10 mouse cellular contexts compared by ENCODE assay signal in the genomic region with DNA sequence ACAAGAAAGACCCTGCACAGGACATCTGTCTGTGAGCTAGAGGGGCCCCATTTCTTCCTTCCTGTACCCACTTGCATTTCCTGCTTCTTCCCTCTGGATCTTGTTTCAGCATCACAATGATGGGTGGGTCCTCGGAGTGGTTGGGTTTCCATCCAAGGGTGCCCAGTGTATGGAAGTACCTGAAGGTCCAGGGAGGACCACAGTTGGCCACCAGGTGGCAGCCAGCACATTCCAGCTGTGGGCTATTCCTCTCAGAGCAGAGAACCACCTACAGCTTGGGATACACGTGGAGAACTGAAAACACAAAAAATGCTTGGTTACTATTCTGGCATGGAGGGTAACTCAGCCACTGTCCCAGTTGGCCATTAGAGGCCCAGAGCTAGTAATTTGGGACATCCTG. TPM values are rescaled to one million over a fixed set of nuclear protein-coding genes. Genes with fewer than 3 reads are reported as not detected.
DNase-seq lines count a peak whose midpoint lies in the region; ATAC-seq and TF ChIP-seq lines count a peak whose summit lies in the region.
"Had no signal": no experiment of that assay in that cellular context is flagged by ENCODE, and none has a peak within 500 bp of the region (broad histone marks: within the 10 kb centered on the region; RNA-seq: fewer than 3 reads in every experiment).

No protein-coding gene starts in this region.

- H3K9ac ChIP-seq in hindbrain, embryonic 15.5 days = no peak overlapping the region
- H3K9ac ChIP-seq in neural tube, embryonic 11.5 days (ENCODE audit: low read length) = no peak overlapping the region
- H3K9ac ChIP-seq: embryonic facial prominence, embryonic 12.5 days had no signal

- CTCF ChIA-PET in Patski (lab: Charles Lee) = interaction anchor here (0.8 to 2.7 kb wide), 10 partner anchors 9 to 298 kb away, joined by 3 to 15 read pairs (median 4); no protein-coding TSS in a partner anchor

- 50% methylated on average over 2 of the region's 2 CpGs for WGBS in embryonic facial prominence, embryonic 10.5 days
- WGBS in hindbrain, embryonic 15.5 days = 38% methylated on average over 2 of the region's 2 CpGs
- WGBS in limb, embryonic 10.5 days = 41% methylated on average over 2 of the region's 2 CpGs
- 41% methylated on average over 2 of the region's 2 CpGs for WGBS in neural tube, embryonic 11.5 days

- peak; percentile 49 for ATAC-seq in Patski
- ATAC-seq in hindbrain, embryonic 15.5 days (ENCODE audit: low FRiP score, low read depth) = peak; percentile 63; the same call in 1 of the 2 replicates
- ATAC-seq in neural tube, embryonic 11.5 days (ENCODE audit: insufficient read depth, low FRiP score, low TSS enrichment) = no peak

- no peaks in the 10 kb centered on the region for H3K9me3 ChIP-seq in embryonic facial prominence, embryonic 10.5 days
- no peaks in the 10 kb centered on the region for H3K9me3 ChIP-seq in hindbrain, embryonic 15.5 days
- no peaks in the 10 kb centered on the region for H3K9me3 ChIP-seq in limb, embryonic 10.5 days (replicated peaks)
- no peaks in the 10 kb centered on the region for H3K9me3 ChIP-seq in neural tube, embryonic 11.5 days (ENCODE audit: control insufficient read depth, low read length)
- H3K9me3 ChIP-seq: embryonic facial prominence, embryonic 12.5 days; megakaryocyte, embryonic 14.5 days had no signal

- H3K4me1 ChIP-seq in embryonic facial prominence, embryonic 10.5 days = no peaks in the 10 kb centered on the region
- H3K4me1 ChIP-seq in hindbrain, embryonic 15.5 days (replicated peaks) = peaks cover 10% of the 10 kb centered on the region
- H3K4me1 ChIP-seq in limb, embryonic 10.5 days = no peaks in the 10 kb centered on the region
- H3K4me1 ChIP-seq in neural tube, embryonic 11.5 days (ENCODE audit: control insufficient read depth, insufficient read depth, low read length) = 0 out of 2 replicates have a peak, but pooled peaks cover 4% of the 10 kb centered on the region
- H3K4me1 ChIP-seq: embryonic facial prominence, embryonic 12.5 days had no signal

- DNase-seq in layer of hippocampus, postnatal 10 days (ENCODE audit: low spot score in 2 of 2) = peak; percentile 40 to 54
- DNase-seq in layer of hippocampus, adult 9-11 months = no peak
- no peak for DNase-seq in Patski (ENCODE audit: low read depth, low spot score)
- peak; percentile 56 for DNase-seq in embryonic facial prominence, embryonic 10.5 days (ENCODE audit: low spot score)
- peak; percentile 61 for DNase-seq in limb, embryonic 10.5 days (ENCODE audit: low spot score)
- DNase-seq in neural tube, embryonic 11.5 days (ENCODE audit: low spot score) = peak; percentile 47
- DNase-seq in yolk sac, embryonic 10.5 days (ENCODE audit: low spot score) = peak; percentile 13

- POLR2A ChIA-PET in Patski (lab: Charles Lee) = no interaction called here

- no peak overlapping the region for H3K27ac ChIP-seq in embryonic facial prominence, embryonic 10.5 days (replicated peaks)
- H3K27ac ChIP-seq in hindbrain, embryonic 15.5 days (replicated peaks) = no peak overlapping the region
- no peak overlapping the region for H3K27ac ChIP-seq in limb, embryonic 10.5 days
- H3K27ac ChIP-seq in neural tube, embryonic 11.5 days (ENCODE audit: low read depth, low read length) = no peak overlapping the region
- H3K27ac ChIP-seq: embryonic facial prominence, embryonic 12.5 days had no signal

- TF ChIP-seq CTCF in Patski (IDR thresholded peaks at IDR 0.05) = peak; percentile 88

- no peak overlapping the region for H3K4me2 ChIP-seq in hindbrain, embryonic 15.5 days
- H3K4me2 ChIP-seq in neural tube, embryonic 11.5 days (ENCODE audit: low read depth) = no peak overlapping the region
- H3K4me2 ChIP-seq: embryonic facial prominence, embryonic 12.5 days had no signal

- in situ Hi-C loops in Patski (cut with MboI; ENCODE audit: low pct_unique_long_range_greater_than_20kb) = no loop called here

- H3K36me3 ChIP-seq in embryonic facial prominence, embryonic 10.5 days (replicated peaks) = no peaks in the 10 kb centered on the region
- no peaks in the 10 kb centered on the region for H3K36me3 ChIP-seq in hindbrain, embryonic 15.5 days
- H3K36me3 ChIP-seq in limb, embryonic 10.5 days = no peaks in the 10 kb centered on the region
- H3K36me3 ChIP-seq in neural tube, embryonic 11.5 days (ENCODE audit: control insufficient read depth, insufficient read depth, low read length) = no peaks in the 10 kb centered on the region
- H3K36me3 ChIP-seq: embryonic facial prominence, embryonic 12.5 days had no signal

- no peak overlapping the region for H3K4me3 ChIP-seq in embryonic facial prominence, embryonic 10.5 days
- no peak overlapping the region for H3K4me3 ChIP-seq in hindbrain, embryonic 15.5 days
- no peak overlapping the region for H3K4me3 ChIP-seq in limb, embryonic 10.5 days
- H3K4me3 ChIP-seq in neural tube, embryonic 11.5 days (ENCODE audit: low read depth, low read length) = no peak overlapping the region
- H3K4me3 ChIP-seq: embryonic facial prominence, embryonic 12.5 days; megakaryocyte, embryonic 14.5 days had no signal

- no peaks in the 10 kb centered on the region for H3K27me3 ChIP-seq in Patski
- no peaks in the 10 kb centered on the region for H3K27me3 ChIP-seq in embryonic facial prominence, embryonic 10.5 days (replicated peaks; ENCODE audit: low read depth, poor library complexity, severe bottlenecking)
- no peaks in the 10 kb centered on the region for H3K27me3 ChIP-seq in hindbrain, embryonic 15.5 days
- H3K27me3 ChIP-seq in limb, embryonic 10.5 days (ENCODE audit: low read depth, poor library complexity, severe bottlenecking) = no peaks in the 10 kb centered on the region
- H3K27me3 ChIP-seq in neural tube, embryonic 11.5 days (ENCODE audit: control insufficient read depth, insufficient read depth, low read length) = no peaks in the 10 kb centered on the region
- H3K27me3 ChIP-seq: embryonic facial prominence, embryonic 12.5 days had no signal

RNA-seq across cellular contexts. Expression of gene Tmem255b, which starts 20.3 kb away (rescaled TPM):
- total RNA-seq in layer of hippocampus, postnatal 10 days (2021) = 10 to 100 TPM in 1 of 2 experiments, 1 to 10 TPM in 1; 9.3 to 11.1 TPM
- 0.08 TPM for polyA plus RNA-seq in Patski (2021)
- 0.13 and 0.20 TPM in 2 replicates for polyA plus RNA-seq in embryonic facial prominence, embryonic 10.5 days (2016; fragmentation: Nextera tagmentation; extraction: Ambion mirVana)
- polyA plus RNA-seq in hindbrain, embryonic 15.5 days (2015; fragmentation: Nextera tagmentation; extraction: Ambion mirVana) = 1.00 and 1.2 TPM in 2 replicates
- 0.29 and 0.40 TPM in 2 replicates for polyA plus RNA-seq in limb, embryonic 10.5 days (2016; fragmentation: Nextera tagmentation; extraction: Ambion mirVana)
- polyA plus RNA-seq in neural tube, embryonic 11.5 days (2014; fragmentation: Nextera tagmentation; extraction: Ambion mirVana) = 0.38 and 0.39 TPM in 2 replicates

RNA-seq across cellular contexts. Expression of gene Gas6, which starts 39.0 kb away (rescaled TPM):
- total RNA-seq in layer of hippocampus, postnatal 10 days (2021) = 100 to 1,000 TPM; 105 to 116 TPM
- polyA plus RNA-seq in Patski (2021) = 101 TPM
- 7.8 and 8.2 TPM in 2 replicates for polyA plus RNA-seq in embryonic facial prominence, embryonic 10.5 days (2016; fragmentation: Nextera tagmentation; extraction: Ambion mirVana)
- polyA plus RNA-seq in hindbrain, embryonic 15.5 days (2015; fragmentation: Nextera tagmentation; extraction: Ambion mirVana) = 52.1 and 53.8 TPM in 2 replicates
- polyA plus RNA-seq in limb, embryonic 10.5 days (2016; fragmentation: Nextera tagmentation; extraction: Ambion mirVana) = 3.4 and 4.3 TPM in 2 replicates
- 6.5 and 6.7 TPM in 2 replicates for polyA plus RNA-seq in neural tube, embryonic 11.5 days (2014; fragmentation: Nextera tagmentation; extraction: Ambion mirVana)

RNA-seq across cellular contexts. Expression of gene Grk1, which starts 50.4 kb away (rescaled TPM):
- total RNA-seq in layer of hippocampus, postnatal 10 days (2021) = under 1 TPM in 1 of 2 experiments, not detected in 1; 0.07 TPM
- polyA plus RNA-seq in Patski (2021) = not detected
- polyA plus RNA-seq in embryonic facial prominence, embryonic 10.5 days (2016; fragmentation: Nextera tagmentation; extraction: Ambion mirVana) = 0.02 and 0.03 TPM in 2 replicates
- polyA plus RNA-seq in hindbrain, embryonic 15.5 days (2015; fragmentation: Nextera tagmentation; extraction: Ambion mirVana) = not detected in 2 replicates
- 0.06 TPM in 2 replicates for polyA plus RNA-seq in limb, embryonic 10.5 days (2016; fragmentation: Nextera tagmentation; extraction: Ambion mirVana)
- polyA plus RNA-seq in neural tube, embryonic 11.5 days (2014; fragmentation: Nextera tagmentation; extraction: Ambion mirVana) = 0.04 TPM in 1 of 2 replicates, not detected in the other
- polyA plus RNA-seq: embryonic facial prominence, embryonic 12.5 days had no signal

RNA-seq across cellular contexts. Expression of gene Atp4b, which starts 58.7 kb away (rescaled TPM):
- total RNA-seq in layer of hippocampus, postnatal 10 days (2021) = not detected
- not detected for polyA plus RNA-seq in Patski (2021)
- polyA plus RNA-seq in embryonic facial prominence, embryonic 10.5 days (2016; fragmentation: Nextera tagmentation; extraction: Ambion mirVana) = not detected in 2 replicates
- not detected in 2 replicates for polyA plus RNA-seq in hindbrain, embryonic 15.5 days (2015; fragmentation: Nextera tagmentation; extraction: Ambion mirVana)
- polyA plus RNA-seq in limb, embryonic 10.5 days (2016; fragmentation: Nextera tagmentation; extraction: Ambion mirVana) = not detected in 2 replicates
- polyA plus RNA-seq in neural tube, embryonic 11.5 days (2014; fragmentation: Nextera tagmentation; extraction: Ambion mirVana) = not detected in 2 replicates
- polyA plus RNA-seq: embryonic facial prominence, embryonic 12.5 days had no signal

Comparison
In these comparisons a context has a peak if more than half of its experiments do, and no peak if none do; other contexts are left out.
1. DNase-seq: peak in layer of hippocampus, postnatal 10 days (2 of 2), embryonic facial prominence, embryonic 10.5 days (single experiment), limb, embryonic 10.5 days (single experiment), neural tube, embryonic 11.5 days (single experiment) and yolk sac, embryonic 10.5 days (single experiment); none in layer of hippocampus, adult 9-11 months (single experiment) and Patski (single experiment).